Mouse (Mus musculus) thymus, adult 2 months (tissue): ENCODE measurements around the gene Usp12.

ENCODE experiments used
- CTCF ChIP-seq: fragments of 200-500 bp; IDR thresholded peaks from 2 replicates; pipeline ENCODE4 v1.5.1; 2012; ENCODE audit warnings: mild to moderate bottlenecking, control low read depth, low read length, moderate library complexity, borderline replicate concordance; ENCODE audit not compliant: control insufficient read depth, poor library complexity, insufficient read depth; ENCODE audit errors: extremely low read depth
- POLR2A ChIP-seq: fragments of 200-500 bp; IDR thresholded peaks from 2 replicates; pipeline ENCODE4 v1.6.1; 2012; ENCODE audit warnings: mild to moderate bottlenecking, low read length, control low read depth, moderate library complexity; ENCODE audit not compliant: control insufficient read depth, poor library complexity, insufficient read depth; ENCODE audit errors: extremely low read depth

DNA sequence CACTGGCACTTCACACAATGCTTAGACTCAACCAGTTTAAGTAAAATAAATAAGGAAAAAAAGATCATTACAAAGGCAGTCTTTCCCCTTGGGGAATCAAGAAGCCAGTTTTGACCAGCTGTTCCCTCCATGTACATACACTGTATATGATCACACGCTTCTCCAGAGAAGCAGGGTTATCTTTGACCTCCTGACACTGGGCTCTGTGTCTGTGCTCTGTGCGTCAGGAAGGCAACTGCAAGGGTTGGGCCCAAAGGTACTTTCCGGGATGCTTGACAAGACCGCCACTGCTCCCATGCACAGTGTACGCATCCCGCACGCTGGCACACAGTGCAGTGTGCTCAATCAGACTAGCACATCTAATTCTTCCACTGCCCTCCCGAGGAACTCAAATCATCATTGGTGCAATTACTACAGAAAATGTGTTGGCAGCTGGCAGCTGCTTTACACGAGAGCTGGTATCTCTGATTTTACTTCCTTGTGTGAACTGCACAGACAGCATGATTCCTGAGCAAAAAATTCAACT is 57.8 kb downstream of the Usp12 start:
- TF ChIP-seq POLR2A (no peak), CTCF (no peak)
